Mouse (Mus musculus): ENCODE results near the gene Nipa1.

GRCm38 (mm10) chr7:56018972-56019929, 503 bp downstream of the Nipa1 start:
- no peak for TF ChIP-seq TAL1 (IDR thresholded peaks at IDR 0.05; ENCODE audit: low read length)
- no peak for TF ChIP-seq GATA1 (IDR thresholded peaks at IDR 0.05; ENCODE audit: low read length)

Measured in erythroblast, embryonic 14.5 days (primary cell).